Mouse (Mus musculus): ENCODE measurements around the gene Pole4. TPM values are rescaled to one million over a fixed set of nuclear protein-coding genes. Genes with fewer than 3 reads are reported as not detected.

Pole4 gene
- polyA plus RNA-seq, 1 experiment = 23.6 TPM

GRCm38 (mm10) chr6:82716126-82716525, 11.0 kb upstream of the Pole4 start:
- TF ChIP-seq CTCF (IDR thresholded peaks at IDR 0.05; ENCODE audit: extremely low read depth, insufficient read depth, insufficient read length, insufficient replicate concordance) (no peak), POLR2A (IDR thresholded peaks at IDR 0.05; ENCODE audit: low read depth, low read length) (no peak)
- no peaks in the 10 kb centered on the region for H3K36me3 ChIP-seq (ENCODE audit: control insufficient read depth, insufficient read depth, low read length)
- H3K4me3 ChIP-seq (ENCODE audit: extremely low read depth, insufficient read depth, insufficient read length) = no peak overlapping the region
- no peaks in the 10 kb centered on the region for H3K27me3 ChIP-seq (ENCODE audit: control insufficient read depth, insufficient read depth, low read length)
- WGBS = 75% methylated on average over 4 of the region's 4 CpGs
- H3K4me1 ChIP-seq (ENCODE audit: control insufficient read depth, insufficient read depth, insufficient read length) = no peaks in the 10 kb centered on the region
- H3K27ac ChIP-seq (ENCODE audit: insufficient read depth, low read length) = no peak overlapping the region
- no peak for DNase-seq (ENCODE audit: low read depth in 1 of 2, low spot score in 2 of 2)

GRCm38 (mm10) chr6:82715653-82716052, 10.5 kb upstream of the Pole4 start:
- Histone ChIP-seq H3K27ac (ENCODE audit: insufficient read depth, low read length) (no peak overlapping the region), H3K4me1 (ENCODE audit: control insufficient read depth, insufficient read depth, insufficient read length) (no peaks in the 10 kb centered on the region), H3K27me3 (ENCODE audit: control insufficient read depth, insufficient read depth, low read length) (no peaks in the 10 kb centered on the region), H3K4me3 (ENCODE audit: extremely low read depth, insufficient read depth, insufficient read length) (no peak overlapping the region), H3K36me3 (ENCODE audit: control insufficient read depth, insufficient read depth, low read length) (no peaks in the 10 kb centered on the region)
- TF ChIP-seq CTCF (IDR thresholded peaks at IDR 0.05; ENCODE audit: extremely low read depth, insufficient read depth, insufficient read length, insufficient replicate concordance) = no peak
- no peak for TF ChIP-seq POLR2A (IDR thresholded peaks at IDR 0.05; ENCODE audit: low read depth, low read length)
- WGBS = 76% methylated on average over 3 of the region's 3 CpGs
- DNase-seq (ENCODE audit: low read depth in 1 of 2, low spot score in 2 of 2) = no peak

GRCm38 (mm10) chr6:82715253-82715652, 10.1 kb upstream of the Pole4 start:
- no peak for DNase-seq (ENCODE audit: low read depth in 1 of 2, low spot score in 2 of 2)
- 92% methylated on average over 6 of the region's 6 CpGs for WGBS
- no peak overlapping the region for H3K4me3 ChIP-seq (ENCODE audit: extremely low read depth, insufficient read depth, insufficient read length)
- no peak overlapping the region for H3K27ac ChIP-seq (ENCODE audit: insufficient read depth, low read length)
- TF ChIP-seq POLR2A (IDR thresholded peaks at IDR 0.05; ENCODE audit: low read depth, low read length) (no peak), CTCF (IDR thresholded peaks at IDR 0.05; ENCODE audit: extremely low read depth, insufficient read depth, insufficient read length, insufficient replicate concordance) (no peak)
- no peaks in the 10 kb centered on the region for H3K4me1 ChIP-seq (ENCODE audit: control insufficient read depth, insufficient read depth, insufficient read length)
- H3K27me3 ChIP-seq (ENCODE audit: control insufficient read depth, insufficient read depth, low read length) = no peaks in the 10 kb centered on the region
- no peaks in the 10 kb centered on the region for H3K36me3 ChIP-seq (ENCODE audit: control insufficient read depth, insufficient read depth, low read length)

- Histone ChIP-seq H3K27me3 (ENCODE audit: control insufficient read depth, insufficient read depth, low read length) (no peaks in the 10 kb centered on the region), H3K4me1 (ENCODE audit: control insufficient read depth, insufficient read depth, insufficient read length) (no peaks in the 10 kb centered on the region), H3K4me3 (ENCODE audit: extremely low read depth, insufficient read depth, insufficient read length) (no peak overlapping the region), H3K27ac (ENCODE audit: insufficient read depth, low read length) (no peak overlapping the region), H3K36me3 (ENCODE audit: control insufficient read depth, insufficient read depth, low read length) (no peaks in the 10 kb centered on the region)
- WGBS = 67% methylated on average over 5 of the region's 5 CpGs
- no peak for DNase-seq (ENCODE audit: low read depth in 1 of 2, low spot score in 2 of 2)
- TF ChIP-seq CTCF (IDR thresholded peaks at IDR 0.05; ENCODE audit: extremely low read depth, insufficient read depth, insufficient read length, insufficient replicate concordance) (no peak), POLR2A (IDR thresholded peaks at IDR 0.05; ENCODE audit: low read depth, low read length) (no peak)
Measured at GRCm38 (mm10) chr6:82714841-82715240, 9.7 kb upstream of the Pole4 start.

- Histone ChIP-seq H3K36me3 (ENCODE audit: control insufficient read depth, insufficient read depth, low read length) (no peaks in the 10 kb centered on the region), H3K4me1 (ENCODE audit: control insufficient read depth, insufficient read depth, insufficient read length) (no peaks in the 10 kb centered on the region), H3K27ac (ENCODE audit: insufficient read depth, low read length) (no peak overlapping the region), H3K4me3 (ENCODE audit: extremely low read depth, insufficient read depth, insufficient read length) (no peak overlapping the region), H3K27me3 (ENCODE audit: control insufficient read depth, insufficient read depth, low read length) (no peaks in the 10 kb centered on the region)
- peak; percentile 26 to 65 for DNase-seq (ENCODE audit: low read depth in 1 of 2, low spot score in 2 of 2)
- TF ChIP-seq CTCF (IDR thresholded peaks at IDR 0.05; ENCODE audit: extremely low read depth, insufficient read depth, insufficient read length, insufficient replicate concordance) = peak; percentile 83; the same call in 1 of the 2 replicates
- no peak for TF ChIP-seq POLR2A (IDR thresholded peaks at IDR 0.05; ENCODE audit: low read depth, low read length)
- 30% methylated on average over 3 of the region's 3 CpGs for WGBS
Measured at GRCm38 (mm10) chr6:82714243-82714642, 9.1 kb upstream of the Pole4 start.

GRCm38 (mm10) chr6:82707742-82708141, 2.6 kb upstream of the Pole4 start:
- H3K4me1 ChIP-seq (ENCODE audit: control insufficient read depth, insufficient read depth, insufficient read length) = no peaks in the 10 kb centered on the region
- no peak for DNase-seq (ENCODE audit: low read depth in 1 of 2, low spot score in 2 of 2)
- H3K27ac ChIP-seq (ENCODE audit: insufficient read depth, low read length) = no peak overlapping the region
- H3K27me3 ChIP-seq (ENCODE audit: control insufficient read depth, insufficient read depth, low read length) = no peaks in the 10 kb centered on the region
- no peak for TF ChIP-seq POLR2A (IDR thresholded peaks at IDR 0.05; ENCODE audit: low read depth, low read length)
- no peak for TF ChIP-seq CTCF (IDR thresholded peaks at IDR 0.05; ENCODE audit: extremely low read depth, insufficient read depth, insufficient read length, insufficient replicate concordance)
- H3K36me3 ChIP-seq (ENCODE audit: control insufficient read depth, insufficient read depth, low read length) = no peaks in the 10 kb centered on the region
- no peak overlapping the region for H3K4me3 ChIP-seq (ENCODE audit: extremely low read depth, insufficient read depth, insufficient read length)
- WGBS = 96% methylated on average over 3 of the region's 3 CpGs

- H3K27me3 ChIP-seq (ENCODE audit: control insufficient read depth, insufficient read depth, low read length) = no peaks in the 10 kb centered on the region
- H3K36me3 ChIP-seq (ENCODE audit: control insufficient read depth, insufficient read depth, low read length) = no peaks in the 10 kb centered on the region
- TF ChIP-seq POLR2A (IDR thresholded peaks at IDR 0.05; ENCODE audit: low read depth, low read length) = no peak
- TF ChIP-seq CTCF (IDR thresholded peaks at IDR 0.05; ENCODE audit: extremely low read depth, insufficient read depth, insufficient read length, insufficient replicate concordance) = no peak
- no peaks in the 10 kb centered on the region for H3K4me1 ChIP-seq (ENCODE audit: control insufficient read depth, insufficient read depth, insufficient read length)
- H3K27ac ChIP-seq (ENCODE audit: insufficient read depth, low read length) = no peak overlapping the region
- no peak for DNase-seq (ENCODE audit: low read depth in 1 of 2, low spot score in 2 of 2)
- WGBS = 83% methylated on average over 10 of the region's 10 CpGs
- no peak overlapping the region for H3K4me3 ChIP-seq (ENCODE audit: extremely low read depth, insufficient read depth, insufficient read length)
Measured at GRCm38 (mm10) chr6:82707241-82707640, 2.1 kb upstream of the Pole4 start.
